Mouse (Mus musculus) testis, adult 2 months (tissue): ENCODE results near the gene Phldb2.

Experiments used
- CTCF ChIP-seq: fragments of 200-500 bp; IDR thresholded peaks from 2 replicates; pipeline ENCODE4 v1.5.1; 2012; ENCODE audit warnings: low read depth, mild to moderate bottlenecking, inconsistent platforms, low read length, moderate library complexity; ENCODE audit not compliant: control insufficient read depth, insufficient read depth, insufficient replicate concordance
- POLR2A ChIP-seq: fragments of 200-500 bp; IDR thresholded peaks from 2 replicates; pipeline ENCODE4 v1.6.1; 2012; ENCODE audit warnings: low read depth, mild to moderate bottlenecking, inconsistent platforms, low read length, moderate library complexity; ENCODE audit not compliant: control insufficient read depth

DNA sequence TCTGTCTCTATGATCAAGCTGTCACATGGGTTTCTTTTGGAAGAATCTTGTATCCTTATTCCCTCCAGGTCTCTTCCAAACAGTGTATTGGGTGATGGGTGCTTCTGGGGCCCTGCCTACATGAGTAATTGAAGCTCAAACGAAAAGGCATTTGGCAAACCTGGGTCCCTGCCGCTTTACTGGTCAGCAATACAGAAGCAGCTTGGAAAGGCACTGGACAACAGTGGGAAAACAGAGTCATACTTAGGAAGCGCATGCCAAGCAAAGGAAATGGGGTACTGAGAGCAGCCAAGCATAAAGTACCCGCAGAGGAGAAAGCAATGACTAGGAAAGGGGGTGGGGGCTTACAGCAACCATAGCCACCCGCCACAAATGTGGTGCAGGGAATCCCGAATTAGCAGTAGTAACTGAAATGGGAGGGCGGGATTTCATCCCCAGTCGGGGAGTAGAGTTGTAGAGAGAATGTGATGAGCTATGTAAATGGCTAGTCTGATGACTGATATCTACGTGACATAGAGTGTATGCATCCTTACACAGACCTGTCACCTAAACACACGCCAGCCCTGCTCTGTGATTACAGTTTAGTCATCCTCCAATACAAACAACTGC lies 233.3 kb downstream of the Phldb2 start:
- TF ChIP-seq CTCF (no peak), POLR2A (no peak)
